Mouse (Mus musculus) erythroblast, embryonic 14.5 days (primary cell): ENCODE measurements around the gene 4930438A08Rik.
"Not testable (repeated sequence)": the region's sequence is repeated elsewhere in the genome, so short reads cannot be mapped to it uniquely, and the experiment has no call there.

Source experiments
- GATA1 ChIP-seq: IDR thresholded peaks from 2 replicates; pipeline ENCODE4 v1.6.1; 2012; ENCODE audit warnings: low read length, inconsistent platforms, mixed read lengths
- TAL1 ChIP-seq: IDR thresholded peaks from 3 replicates; pipeline ENCODE4 v1.6.1; 2012; ENCODE audit warnings: low read length, inconsistent platforms, mixed read lengths

GRCm38 (mm10) chr11:58234551-58234950 is 40.0 kb upstream of the 4930438A08Rik start:
- TF ChIP-seq TAL1, GATA1: not testable (repeated sequence)
